Mouse (Mus musculus): ENCODE measurements at regions not wholly inside any gene's neighbourhood (a gene's known extent, or its start where the extent isn't known, plus 50 kb on each side); places are given as distances from the start of the nearest gene placed in this dataset.

DNA sequence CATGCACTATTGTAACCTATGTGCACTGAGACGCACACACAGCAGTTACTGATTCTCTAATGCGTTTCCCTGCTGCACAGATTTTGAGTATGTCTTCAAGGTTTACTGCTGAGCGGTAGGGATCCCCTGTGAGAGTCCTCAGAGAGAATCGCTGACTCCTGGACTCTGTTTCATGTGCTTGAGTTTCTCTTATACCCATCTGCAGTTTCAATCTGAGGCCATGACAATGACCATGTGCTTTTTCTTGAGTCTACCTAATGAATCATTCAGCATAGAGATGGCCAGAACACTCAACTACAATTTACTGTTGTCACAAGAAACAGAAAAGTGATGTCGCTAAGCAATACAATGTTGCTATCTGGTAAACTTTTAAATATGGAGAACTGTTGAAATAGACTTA is 110.8 kb upstream of the Gm5148 start:
- H3K4me3 ChIP-seq (ENCODE audit: low read length), result no peak overlapping the region
- H3K27ac ChIP-seq (ENCODE audit: low read length), result peak overlapping the region; percentile 77
- no peak overlapping the region for H3K4me2 ChIP-seq (ENCODE audit: low read depth, low read length)
- peaks cover 18% of the 10 kb centered on the region for H3K4me1 ChIP-seq (ENCODE audit: control insufficient read depth, insufficient read depth, low read length)
- WGBS, result 76% methylated on average over 5 of the region's 5 CpGs
- H3K36me3 ChIP-seq (ENCODE audit: control insufficient read depth, insufficient read depth), result no peaks in the 10 kb centered on the region
- no peaks in the 10 kb centered on the region for H3K27me3 ChIP-seq (ENCODE audit: control insufficient read depth, insufficient read depth, low read length)
- H3K9ac ChIP-seq (ENCODE audit: low read length), result no peak overlapping the region
- no peaks in the 10 kb centered on the region for H3K9me3 ChIP-seq (replicated peaks; ENCODE audit: control insufficient read depth, low read length)
- no peak for ATAC-seq (replicated peaks; ENCODE audit: extremely low read depth, insufficient read depth, low FRiP score)

DNA sequence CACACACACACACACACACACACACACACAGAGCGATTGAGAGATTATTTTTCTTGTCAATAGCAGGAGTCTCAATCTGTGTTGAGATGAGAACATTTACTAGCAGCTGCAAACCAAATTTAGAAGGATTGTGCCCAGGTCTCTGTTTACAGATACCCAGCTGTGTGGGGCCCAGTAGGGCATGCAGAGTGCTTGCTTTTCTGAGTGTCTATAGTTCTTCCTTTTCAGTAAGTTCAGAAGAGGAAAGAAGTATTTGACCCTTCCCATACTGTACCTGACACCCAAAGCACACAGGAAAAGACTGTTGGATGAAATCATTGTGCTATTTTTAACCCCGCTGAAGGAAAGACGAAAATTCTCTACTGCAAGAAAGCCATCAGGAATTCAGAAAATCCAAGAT is 110.3 kb upstream of the Gm5148 start:
- 0 out of 2 replicates have a peak, but pooled peaks have one; percentile 50 for ATAC-seq (replicated peaks; ENCODE audit: extremely low read depth, insufficient read depth, low FRiP score)
- Histone ChIP-seq H3K9me3 (replicated peaks; ENCODE audit: control insufficient read depth, low read length) (no peaks in the 10 kb centered on the region), H3K4me3 (ENCODE audit: low read length) (no peak overlapping the region), H3K36me3 (ENCODE audit: control insufficient read depth, insufficient read depth) (no peaks in the 10 kb centered on the region), H3K9ac (ENCODE audit: low read length) (no peak overlapping the region), H3K27ac (ENCODE audit: low read length) (peak overlapping the region; percentile 77; the same call in 1 of the 2 replicates), H3K27me3 (ENCODE audit: control insufficient read depth, insufficient read depth, low read length) (no peaks in the 10 kb centered on the region), H3K4me1 (ENCODE audit: control insufficient read depth, insufficient read depth, low read length) (peaks cover 18% of the 10 kb centered on the region), H3K4me2 (ENCODE audit: low read depth, low read length) (no peak overlapping the region)
- WGBS, result 16% methylated on average over 3 of the region's 3 CpGs

DNA sequence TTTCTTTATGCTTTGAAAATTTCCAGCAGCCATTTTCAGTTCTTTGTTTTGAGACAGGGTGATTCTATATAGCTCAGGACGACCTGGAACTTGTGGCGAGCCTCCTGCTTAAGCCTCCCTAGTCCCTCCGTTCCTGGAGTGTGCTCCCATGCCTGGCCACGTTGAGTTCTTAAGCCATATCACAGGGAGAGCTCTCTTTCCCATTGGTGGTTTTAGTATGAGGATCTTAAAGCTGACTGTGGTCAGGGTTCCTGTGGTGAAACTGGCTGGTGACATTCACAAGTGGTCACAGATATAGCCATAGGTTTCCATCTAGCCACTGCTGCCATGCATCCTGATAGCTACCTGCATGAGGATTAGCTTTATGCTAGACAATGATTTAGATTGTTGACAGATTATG is 109.1 kb upstream of the Gm5148 start:
- H3K9ac ChIP-seq (ENCODE audit: low read length), result no peak overlapping the region
- ATAC-seq (replicated peaks; ENCODE audit: extremely low read depth, insufficient read depth, low FRiP score), result no peak
- WGBS, result 68% methylated on average over 4 of the region's 4 CpGs

DNA sequence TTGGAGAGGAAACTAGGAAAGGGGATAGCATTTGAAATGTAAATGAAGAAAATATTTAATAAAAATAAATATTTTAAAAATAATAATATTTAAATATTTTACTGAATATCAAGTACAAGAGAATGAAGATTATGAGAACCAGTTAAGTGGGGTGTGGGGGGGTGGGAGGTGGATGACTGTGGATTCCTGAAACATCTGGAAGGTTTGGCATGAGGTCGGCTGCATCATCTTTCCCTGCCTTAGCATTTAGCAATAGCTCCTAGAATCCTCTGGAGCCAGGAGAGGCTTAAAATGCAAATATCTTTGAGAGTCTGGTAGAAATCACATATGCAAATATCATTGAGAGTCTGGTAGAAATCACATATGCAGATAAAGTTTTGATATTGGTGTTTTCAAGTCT is 103.3 kb upstream of the Gm5148 start:
- H3K27ac ChIP-seq (ENCODE audit: low read length), result no peak overlapping the region
- H3K36me3 ChIP-seq (ENCODE audit: control insufficient read depth, insufficient read depth), result no peaks in the 10 kb centered on the region
- no peak overlapping the region for H3K9ac ChIP-seq (ENCODE audit: low read length)
- no peaks in the 10 kb centered on the region for H3K9me3 ChIP-seq (replicated peaks; ENCODE audit: control insufficient read depth, low read length)
- no peak overlapping the region for H3K4me3 ChIP-seq (ENCODE audit: low read length)
- WGBS, result 54% methylated on average over 1 of the region's 1 CpGs
- no peak overlapping the region for H3K4me2 ChIP-seq (ENCODE audit: low read depth, low read length)
- no peaks in the 10 kb centered on the region for H3K27me3 ChIP-seq (ENCODE audit: control insufficient read depth, insufficient read depth, low read length)
- H3K4me1 ChIP-seq (ENCODE audit: control insufficient read depth, insufficient read depth, low read length), result no peaks in the 10 kb centered on the region
- no peak for ATAC-seq (replicated peaks; ENCODE audit: extremely low read depth, insufficient read depth, low FRiP score)

More for the DNA sequence above, 109.1 kb upstream of the Gm5148 start:
- Histone ChIP-seq H3K4me2 (ENCODE audit: low read depth, low read length) (no peak overlapping the region), H3K4me1 (ENCODE audit: control insufficient read depth, insufficient read depth, low read length) (peaks cover 18% of the 10 kb centered on the region), H3K27me3 (ENCODE audit: control insufficient read depth, insufficient read depth, low read length) (no peaks in the 10 kb centered on the region), H3K27ac (ENCODE audit: low read length) (no peak overlapping the region), H3K4me3 (ENCODE audit: low read length) (no peak overlapping the region), H3K9me3 (replicated peaks; ENCODE audit: control insufficient read depth, low read length) (no peaks in the 10 kb centered on the region), H3K36me3 (ENCODE audit: control insufficient read depth, insufficient read depth) (no peaks in the 10 kb centered on the region)

DNA sequence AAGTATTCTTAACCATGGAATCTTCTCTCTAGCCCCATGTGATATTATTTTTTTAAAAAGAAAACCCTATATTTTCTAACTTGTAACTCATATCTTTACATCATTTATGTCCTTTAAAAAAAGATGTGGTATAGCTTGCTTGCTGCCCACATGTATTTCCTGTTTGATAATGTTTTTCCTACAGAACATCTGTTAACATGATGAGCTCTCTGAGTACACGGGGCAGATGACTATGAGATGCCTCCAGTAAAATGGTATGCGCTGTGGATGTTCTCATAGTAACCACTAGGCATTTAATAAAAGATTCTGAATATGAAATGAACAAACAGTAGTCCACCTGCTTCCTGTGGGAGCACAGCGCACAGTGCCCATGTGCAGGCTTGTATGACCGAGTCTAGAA is 101.3 kb upstream of the Gm5148 start:
- 90% methylated on average over 4 of the region's 4 CpGs for WGBS
- H3K27ac ChIP-seq (ENCODE audit: low read length), result no peak overlapping the region
- no peaks in the 10 kb centered on the region for H3K9me3 ChIP-seq (replicated peaks; ENCODE audit: control insufficient read depth, low read length)
- no peak overlapping the region for H3K4me3 ChIP-seq (ENCODE audit: low read length)
- H3K4me2 ChIP-seq (ENCODE audit: low read depth, low read length), result no peak overlapping the region
- H3K36me3 ChIP-seq (ENCODE audit: control insufficient read depth, insufficient read depth), result no peaks in the 10 kb centered on the region
- H3K4me1 ChIP-seq (ENCODE audit: control insufficient read depth, insufficient read depth, low read length), result no peaks in the 10 kb centered on the region
- no peaks in the 10 kb centered on the region for H3K27me3 ChIP-seq (ENCODE audit: control insufficient read depth, insufficient read depth, low read length)
- ATAC-seq (replicated peaks; ENCODE audit: extremely low read depth, insufficient read depth, low FRiP score), result no peak
- H3K9ac ChIP-seq (ENCODE audit: low read length), result no peak overlapping the region

DNA sequence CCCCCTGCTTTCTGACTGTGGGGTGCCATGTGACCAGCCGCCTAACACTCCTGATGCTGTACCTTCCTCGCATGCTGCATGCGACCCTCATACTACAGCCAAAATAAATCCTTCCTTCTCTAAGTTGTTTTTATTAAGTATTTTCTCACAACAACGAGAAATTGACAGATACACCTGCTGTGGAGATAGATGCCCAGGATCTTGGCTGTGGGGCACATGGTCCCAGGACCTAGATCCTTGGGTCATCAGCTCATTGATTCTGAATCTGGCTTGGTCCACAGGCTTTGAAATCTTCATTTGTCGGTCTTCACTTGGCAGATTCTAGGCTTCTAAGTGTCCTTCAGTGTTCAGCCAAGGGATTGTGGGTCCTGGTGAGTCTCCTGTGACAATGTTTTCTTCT is 100.4 kb upstream of the Gm5148 start:
- WGBS, result 87% methylated on average over 5 of the region's 5 CpGs

DNA sequence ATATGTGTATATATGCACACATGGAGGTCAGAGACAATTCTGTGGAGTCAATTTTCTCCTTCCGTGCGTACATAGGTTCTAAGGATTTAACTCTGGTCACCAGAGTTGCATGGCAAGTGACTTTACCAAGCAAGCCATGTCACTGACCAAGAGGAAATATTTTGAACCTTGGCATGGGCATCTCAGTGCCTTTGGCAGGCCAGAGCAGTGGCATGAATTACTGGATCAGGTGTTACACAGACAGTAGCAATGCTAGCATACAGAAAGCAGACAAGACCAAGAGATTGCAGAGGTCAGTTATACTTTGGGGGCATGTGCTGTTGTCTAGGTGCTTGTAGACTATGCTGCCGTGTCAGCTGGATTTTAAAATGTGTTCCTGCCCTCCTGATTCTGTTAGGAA is 95.2 kb upstream of the Gm5148 start:
- WGBS, result 76% methylated on average over 3 of the region's 3 CpGs
- Histone ChIP-seq H3K4me2 (ENCODE audit: low read depth, low read length) (no peak overlapping the region), H3K4me1 (ENCODE audit: control insufficient read depth, insufficient read depth, low read length) (no peaks in the 10 kb centered on the region), H3K4me3 (ENCODE audit: low read length) (no peak overlapping the region), H3K36me3 (ENCODE audit: control insufficient read depth, insufficient read depth) (no peaks in the 10 kb centered on the region), H3K27ac (ENCODE audit: low read length) (no peak overlapping the region), H3K9me3 (replicated peaks; ENCODE audit: control insufficient read depth, low read length) (no peaks in the 10 kb centered on the region), H3K9ac (ENCODE audit: low read length) (no peak overlapping the region), H3K27me3 (ENCODE audit: control insufficient read depth, insufficient read depth, low read length) (no peaks in the 10 kb centered on the region)
- no peak for ATAC-seq (replicated peaks; ENCODE audit: extremely low read depth, insufficient read depth, low FRiP score)

More for the DNA sequence above, 100.4 kb upstream of the Gm5148 start:
- H3K4me2 ChIP-seq (ENCODE audit: low read depth, low read length), result no peak overlapping the region
- no peak for ATAC-seq (replicated peaks; ENCODE audit: extremely low read depth, insufficient read depth, low FRiP score)
- H3K9me3 ChIP-seq (replicated peaks; ENCODE audit: control insufficient read depth, low read length), result no peaks in the 10 kb centered on the region
- H3K4me3 ChIP-seq (ENCODE audit: low read length), result no peak overlapping the region
- H3K27ac ChIP-seq (ENCODE audit: low read length), result no peak overlapping the region
- no peaks in the 10 kb centered on the region for H3K4me1 ChIP-seq (ENCODE audit: control insufficient read depth, insufficient read depth, low read length)
- no peaks in the 10 kb centered on the region for H3K36me3 ChIP-seq (ENCODE audit: control insufficient read depth, insufficient read depth)
- no peaks in the 10 kb centered on the region for H3K27me3 ChIP-seq (ENCODE audit: control insufficient read depth, insufficient read depth, low read length)
- H3K9ac ChIP-seq (ENCODE audit: low read length), result no peak overlapping the region

DNA sequence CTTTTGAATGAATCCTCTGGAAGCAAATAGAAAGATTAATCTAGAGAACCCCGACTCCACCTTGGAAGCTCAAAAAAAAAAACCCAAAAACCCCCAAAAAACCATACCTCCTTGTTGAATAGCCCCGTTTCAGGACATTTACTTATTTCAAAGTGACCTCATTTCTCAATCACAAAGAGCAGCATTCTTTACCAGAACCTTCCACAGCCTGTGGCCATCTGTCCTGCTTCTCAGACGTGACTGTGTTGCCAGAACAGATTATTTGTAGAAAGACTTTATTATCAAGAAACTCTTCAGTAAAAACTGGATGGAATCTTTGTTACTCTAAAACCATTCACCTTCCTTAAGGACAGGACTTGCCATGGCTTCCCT is 93.1 kb upstream of the Gm5148 start:
- H3K27ac ChIP-seq (ENCODE audit: low read length), result no peak overlapping the region
- H3K4me1 ChIP-seq (ENCODE audit: control insufficient read depth, insufficient read depth, low read length), result no peaks in the 10 kb centered on the region
- 87% methylated on average over 3 of the region's 3 CpGs for WGBS
- H3K4me2 ChIP-seq (ENCODE audit: low read depth, low read length), result no peak overlapping the region
- no peaks in the 10 kb centered on the region for H3K36me3 ChIP-seq (ENCODE audit: control insufficient read depth, insufficient read depth)
- H3K9ac ChIP-seq (ENCODE audit: low read length), result no peak overlapping the region
- H3K9me3 ChIP-seq (replicated peaks; ENCODE audit: control insufficient read depth, low read length), result no peaks in the 10 kb centered on the region
- ATAC-seq (replicated peaks; ENCODE audit: extremely low read depth, insufficient read depth, low FRiP score), result no peak
- no peaks in the 10 kb centered on the region for H3K27me3 ChIP-seq (ENCODE audit: control insufficient read depth, insufficient read depth, low read length)
- H3K4me3 ChIP-seq (ENCODE audit: low read length), result no peak overlapping the region

DNA sequence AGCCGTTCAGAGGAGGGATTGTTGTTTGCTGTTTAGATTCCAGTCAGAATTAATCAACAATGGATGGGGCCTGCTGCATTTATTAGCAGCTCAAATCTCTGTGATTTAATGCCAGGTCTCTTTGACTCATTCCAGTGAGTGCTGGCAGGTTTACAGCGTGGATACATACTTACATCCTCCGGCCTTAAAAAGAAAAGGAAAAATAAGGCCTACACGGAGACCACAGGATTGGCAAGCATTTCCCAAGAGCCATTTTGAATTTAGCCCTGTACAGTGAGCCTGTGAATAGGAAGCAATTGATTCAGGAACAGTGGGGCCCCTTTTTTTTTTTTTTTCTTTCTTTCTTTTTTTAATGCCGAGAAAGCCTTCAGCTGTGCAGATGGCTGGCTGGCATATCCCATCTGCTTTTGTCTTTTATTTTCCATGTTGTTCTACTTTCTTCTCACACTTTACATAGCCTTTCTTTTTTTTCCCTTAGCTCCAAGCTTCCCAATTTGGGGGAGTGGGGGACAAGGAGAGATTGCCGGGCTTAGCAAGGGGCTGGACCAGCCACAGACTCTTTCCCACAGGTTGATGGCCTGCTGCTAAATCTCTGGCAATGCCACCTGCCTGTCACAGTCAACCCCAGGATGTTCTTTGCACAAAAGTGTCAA is 92.6 kb upstream of the Gm5148 start:
- H3K4me1 ChIP-seq (ENCODE audit: control insufficient read depth, insufficient read depth, low read length), result no peaks in the 10 kb centered on the region
- H3K9ac ChIP-seq (ENCODE audit: low read length), result no peak overlapping the region
- H3K4me2 ChIP-seq (ENCODE audit: low read depth, low read length), result no peak overlapping the region
- H3K27me3 ChIP-seq (ENCODE audit: control insufficient read depth, insufficient read depth, low read length), result no peaks in the 10 kb centered on the region
- H3K27ac ChIP-seq (ENCODE audit: low read length), result no peak overlapping the region
- WGBS, result 72% methylated on average over 6 of the region's 6 CpGs
- no peak for ATAC-seq (replicated peaks; ENCODE audit: extremely low read depth, insufficient read depth, low FRiP score)
- H3K36me3 ChIP-seq (ENCODE audit: control insufficient read depth, insufficient read depth), result no peaks in the 10 kb centered on the region
- H3K4me3 ChIP-seq (ENCODE audit: low read length), result no peak overlapping the region
- H3K9me3 ChIP-seq (replicated peaks; ENCODE audit: control insufficient read depth, low read length), result no peaks in the 10 kb centered on the region
